Mouse (Mus musculus): ENCODE data around the gene 4931428F04Rik. TPM values are rescaled to one million over a fixed set of nuclear protein-coding genes. Genes with fewer than 3 reads are reported as not detected.
"Not testable (repeated sequence)": the region's sequence is repeated elsewhere in the genome, so short reads cannot be mapped to it uniquely, and the experiment has no call there.

The 4931428F04Rik gene
- total RNA-seq, 4 experiments from 2014 or later: 1.1 to 1.6 (median 1.5) TPM

DNA sequence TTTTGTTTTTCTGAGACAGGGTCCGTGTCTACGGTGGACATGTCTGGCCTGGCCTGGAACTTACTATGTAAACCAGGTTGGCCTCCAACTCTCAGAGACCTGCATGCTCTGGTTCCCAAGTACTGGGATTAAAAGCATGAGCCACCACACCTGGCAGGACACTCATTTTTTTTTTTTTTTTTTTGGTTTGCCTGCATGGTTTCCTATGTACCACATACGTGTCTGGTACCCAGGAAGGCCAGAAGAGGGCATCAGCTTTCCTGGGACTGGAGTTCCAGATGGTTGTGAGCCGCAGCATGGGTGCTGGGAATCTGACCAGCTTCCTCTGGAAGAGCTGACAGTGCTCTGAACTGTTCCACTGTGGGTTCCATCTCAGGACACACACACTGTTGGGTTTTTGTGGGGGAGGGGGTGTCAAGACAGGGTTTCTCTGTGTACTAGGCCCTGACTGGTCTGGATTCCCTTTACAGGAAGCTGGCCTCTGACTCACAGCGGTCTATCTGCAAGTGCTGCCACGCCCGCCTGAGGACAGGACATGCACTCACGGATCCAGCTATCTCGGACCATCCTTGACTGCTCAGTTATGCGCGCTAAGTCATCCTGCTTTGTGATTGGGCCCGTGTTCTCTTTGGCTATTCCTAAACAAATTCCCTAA is 28.2 kb downstream of the 4931428F04Rik start:
- DNase-seq (ENCODE audit: low spot score): no peak

DNA sequence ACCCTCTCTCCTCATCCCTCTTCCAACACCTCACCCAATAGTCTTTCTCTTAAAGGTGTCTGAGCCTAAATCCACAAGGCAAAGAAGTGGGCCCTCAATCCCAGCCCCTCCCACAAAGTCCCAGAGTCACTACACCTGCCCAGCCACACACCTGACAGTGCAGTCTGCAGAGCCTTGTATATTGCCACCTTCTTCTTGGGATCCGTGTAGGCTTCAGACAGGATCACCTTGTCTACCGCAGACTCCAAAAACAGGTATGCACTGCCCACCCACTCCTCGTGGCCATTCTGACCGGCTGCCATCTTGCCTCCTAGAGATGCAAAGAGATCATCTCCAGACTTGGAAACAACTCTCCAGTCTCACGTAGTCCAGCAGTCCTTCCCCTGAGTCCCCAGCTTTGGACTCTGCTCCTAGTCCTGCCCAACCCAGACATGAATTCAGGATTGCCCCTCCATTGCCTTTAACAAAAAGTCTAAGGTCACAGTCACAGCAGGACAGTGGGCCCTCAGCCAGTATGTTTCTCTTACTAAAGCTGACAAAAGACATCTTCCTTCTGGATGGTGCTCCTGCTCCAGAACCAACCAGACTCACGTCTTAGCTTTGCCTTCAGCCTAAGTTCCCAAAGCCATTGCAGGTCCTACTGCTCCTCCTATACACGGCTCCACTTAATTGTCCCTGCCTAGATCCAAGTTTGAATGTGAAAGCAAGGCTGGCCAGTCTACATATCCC is 29.1 kb downstream of the 4931428F04Rik start:
- no peak for DNase-seq (ENCODE audit: low spot score)

DNA sequence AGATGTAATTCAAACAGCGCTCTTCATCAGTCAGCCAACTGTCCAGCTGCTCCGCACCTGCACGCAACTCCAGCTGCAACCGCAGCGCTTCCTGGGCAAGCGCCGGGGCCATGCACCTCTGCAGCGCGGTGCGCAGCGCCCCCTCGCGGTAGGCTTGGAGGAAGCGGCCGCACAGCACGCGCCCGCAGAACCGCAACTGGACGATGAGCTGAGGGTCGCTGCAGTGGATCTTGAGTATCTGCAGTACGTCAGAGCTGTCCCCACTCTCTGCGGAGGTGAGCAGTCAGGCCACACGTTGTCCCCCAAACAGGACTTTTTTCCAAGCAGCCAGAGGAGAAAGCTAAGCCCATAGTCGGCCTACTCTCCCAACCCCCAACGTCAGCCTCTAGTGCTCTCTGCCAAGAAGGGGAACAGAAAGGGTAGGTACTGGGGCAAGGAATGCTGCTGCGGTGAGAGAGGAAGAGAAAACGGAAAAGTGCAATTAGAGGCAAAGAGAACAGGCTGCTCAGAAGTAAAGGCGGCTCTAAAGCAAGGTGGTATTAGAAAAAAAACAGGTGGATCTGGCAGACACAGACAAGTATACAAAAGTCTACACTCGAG is 29.8 kb downstream of the 4931428F04Rik start:
- DNase-seq (ENCODE audit: low spot score): no peak

DNA sequence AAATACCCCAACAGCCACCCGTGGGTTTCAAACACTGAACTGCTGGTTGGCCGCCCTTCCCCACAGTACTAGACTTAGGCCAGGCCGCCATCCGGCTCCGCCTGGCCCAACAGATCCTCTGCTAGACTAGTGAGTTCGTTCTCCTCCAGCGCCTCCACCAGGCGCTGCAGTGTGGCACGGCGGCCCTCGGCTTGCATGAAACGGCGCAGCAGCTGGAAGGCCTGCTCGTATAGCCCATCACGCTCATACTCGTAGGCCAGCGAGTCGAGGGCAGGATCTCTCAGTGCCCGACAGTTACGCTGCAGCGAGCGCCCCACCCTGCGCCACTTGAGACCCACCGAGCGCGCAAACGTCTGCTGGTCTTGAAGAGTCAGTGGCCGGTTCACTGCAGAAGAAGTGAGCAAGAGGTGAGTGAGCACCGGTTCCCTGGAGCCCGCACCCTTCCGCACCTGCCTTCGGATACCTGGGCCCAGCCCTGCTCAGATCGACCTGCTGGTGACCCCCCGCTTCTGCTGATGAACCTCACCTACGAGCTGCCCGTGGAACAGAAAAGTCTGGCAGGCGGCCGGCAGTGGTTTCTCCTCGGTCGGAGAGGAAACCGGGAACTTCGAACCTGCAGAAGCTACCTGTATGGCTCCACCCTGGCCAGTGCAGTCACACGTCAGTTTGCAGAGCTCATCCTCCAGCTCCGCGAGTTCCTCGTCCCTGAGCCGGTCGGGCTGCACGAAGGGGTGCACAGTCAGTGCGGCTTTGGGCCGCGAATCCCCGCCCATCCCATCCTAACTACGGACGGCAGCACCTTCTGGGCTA is 30.5 kb downstream of the 4931428F04Rik start:
- DNase-seq (ENCODE audit: low spot score): no peak

DNA sequence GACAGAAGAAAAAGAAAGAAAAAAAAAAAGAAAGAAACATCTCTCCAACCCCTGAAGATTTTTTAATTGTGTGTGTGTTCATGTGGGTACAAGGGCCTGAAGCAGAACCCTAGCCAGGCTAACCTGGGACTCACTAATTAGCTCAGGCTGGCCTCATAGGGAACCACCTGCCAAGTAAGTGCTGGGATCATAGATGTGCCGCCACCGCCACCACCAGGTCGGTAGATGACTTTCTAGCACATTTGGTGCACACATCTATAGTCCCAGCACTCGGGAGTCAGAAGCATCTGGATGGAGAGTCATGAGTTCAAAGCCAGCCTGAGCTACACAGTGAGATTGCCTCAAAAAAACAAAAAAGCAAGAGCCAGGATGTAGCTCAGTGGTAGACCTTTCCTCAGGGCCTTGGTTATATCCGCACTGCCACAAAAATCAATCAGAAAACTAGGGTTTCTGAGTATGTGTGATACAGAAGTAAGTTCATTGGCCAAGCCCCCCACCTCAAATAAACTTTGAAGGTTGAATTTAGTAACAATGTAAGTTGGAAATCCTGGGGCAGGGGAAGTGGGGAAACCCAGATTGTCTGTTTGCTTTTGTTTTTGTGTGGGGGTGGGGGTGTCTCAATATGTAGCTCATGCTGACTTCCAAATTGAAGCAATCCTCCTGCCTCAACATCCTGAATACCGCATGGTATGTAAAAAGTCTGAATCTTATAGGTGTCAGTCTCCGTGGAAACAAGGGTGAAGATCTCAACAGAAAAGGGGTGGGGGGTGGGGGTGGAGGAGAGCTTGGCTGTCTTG is 32.1 kb downstream of the 4931428F04Rik start:
- no peak for DNase-seq (ENCODE audit: low spot score)

DNA sequence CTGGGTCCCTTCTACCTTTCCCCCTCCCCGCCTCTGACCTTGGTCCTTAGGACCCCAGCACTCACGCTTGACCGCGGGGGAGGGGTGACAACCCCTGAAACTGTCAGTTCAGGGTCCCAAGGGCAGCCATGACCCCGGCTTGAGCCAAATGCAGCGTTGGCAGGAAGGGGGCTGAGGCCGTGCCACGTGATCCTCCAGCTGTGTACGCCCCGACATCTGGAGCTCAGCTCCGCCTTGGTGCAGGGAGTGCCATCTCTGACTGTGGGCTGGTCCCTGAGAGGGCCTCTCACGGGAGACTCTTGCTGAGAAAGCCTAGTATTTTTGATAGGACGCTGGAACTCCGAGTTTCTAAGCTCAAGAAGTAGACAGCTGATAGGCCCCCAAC is 34.7 kb downstream of the 4931428F04Rik start, which contains the start of gene B3gnt9:
Gene B3gnt9 (minus strand): TSS at position 188 of the 385 bp plus-strand sequence.
- DNase-seq (ENCODE audit: low spot score): peak; percentile 73

DNA sequence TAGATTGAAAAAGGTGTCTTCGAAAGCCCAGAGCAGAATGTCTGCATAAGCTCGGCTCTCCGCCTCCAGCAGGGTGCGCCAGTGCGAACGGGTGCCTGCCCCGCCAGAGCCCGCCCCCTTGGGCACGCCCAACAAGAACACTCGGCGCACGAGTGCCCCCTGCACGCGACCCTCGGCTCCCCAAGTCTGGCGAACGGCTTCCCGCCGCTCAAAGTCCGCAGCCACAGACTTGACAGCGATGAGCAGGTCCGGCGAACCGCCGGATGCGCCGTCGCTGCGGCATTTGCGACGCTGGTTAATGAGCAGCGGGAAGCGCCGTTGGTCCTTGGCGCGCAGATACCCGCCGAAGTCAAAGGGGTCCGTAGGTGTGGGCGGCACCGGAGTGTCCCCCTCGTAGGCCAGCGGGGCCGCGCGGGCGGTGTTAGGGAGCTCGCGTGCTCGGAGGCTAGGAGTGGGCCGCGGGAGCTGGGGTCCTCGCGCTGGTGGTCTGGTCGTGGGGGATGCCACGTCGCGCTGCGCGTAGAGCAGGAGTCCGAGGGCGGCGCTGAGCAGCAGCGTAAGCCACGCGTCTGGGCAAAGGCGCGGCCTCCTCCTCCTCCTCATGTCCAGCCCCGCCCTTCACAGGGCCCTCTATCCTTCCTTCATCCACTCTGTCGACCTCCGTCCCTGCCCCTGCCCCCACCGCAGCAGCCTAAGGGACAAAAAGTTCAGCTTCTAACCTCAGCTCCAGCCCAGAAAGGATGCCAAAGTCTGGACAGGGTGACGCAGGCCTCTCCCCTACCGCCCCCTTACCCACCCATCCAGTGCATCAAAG is 35.3 kb downstream of the 4931428F04Rik start:
- peak; percentile 85 for DNase-seq (ENCODE audit: low spot score)

DNA sequence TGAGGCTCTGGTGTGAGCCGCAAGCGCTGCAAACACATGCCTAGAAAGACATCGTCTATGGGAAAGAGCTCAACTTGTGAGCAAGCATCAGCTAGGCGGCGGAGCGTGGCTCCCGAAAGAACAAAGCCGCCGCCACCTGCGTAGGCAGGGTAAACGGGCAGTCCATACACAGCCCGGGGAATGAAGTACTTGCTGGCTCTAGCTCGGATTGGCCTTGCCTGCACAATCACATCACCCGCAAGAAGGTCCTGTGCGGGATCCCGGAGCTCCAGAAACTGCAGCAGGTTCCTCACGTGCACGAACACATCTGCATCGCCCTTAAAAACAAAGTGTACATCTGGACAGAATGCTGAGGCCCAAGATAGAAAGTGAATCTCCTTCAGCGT is 35.9 kb downstream of the 4931428F04Rik start:
- DNase-seq (ENCODE audit: low spot score): no peak

DNA sequence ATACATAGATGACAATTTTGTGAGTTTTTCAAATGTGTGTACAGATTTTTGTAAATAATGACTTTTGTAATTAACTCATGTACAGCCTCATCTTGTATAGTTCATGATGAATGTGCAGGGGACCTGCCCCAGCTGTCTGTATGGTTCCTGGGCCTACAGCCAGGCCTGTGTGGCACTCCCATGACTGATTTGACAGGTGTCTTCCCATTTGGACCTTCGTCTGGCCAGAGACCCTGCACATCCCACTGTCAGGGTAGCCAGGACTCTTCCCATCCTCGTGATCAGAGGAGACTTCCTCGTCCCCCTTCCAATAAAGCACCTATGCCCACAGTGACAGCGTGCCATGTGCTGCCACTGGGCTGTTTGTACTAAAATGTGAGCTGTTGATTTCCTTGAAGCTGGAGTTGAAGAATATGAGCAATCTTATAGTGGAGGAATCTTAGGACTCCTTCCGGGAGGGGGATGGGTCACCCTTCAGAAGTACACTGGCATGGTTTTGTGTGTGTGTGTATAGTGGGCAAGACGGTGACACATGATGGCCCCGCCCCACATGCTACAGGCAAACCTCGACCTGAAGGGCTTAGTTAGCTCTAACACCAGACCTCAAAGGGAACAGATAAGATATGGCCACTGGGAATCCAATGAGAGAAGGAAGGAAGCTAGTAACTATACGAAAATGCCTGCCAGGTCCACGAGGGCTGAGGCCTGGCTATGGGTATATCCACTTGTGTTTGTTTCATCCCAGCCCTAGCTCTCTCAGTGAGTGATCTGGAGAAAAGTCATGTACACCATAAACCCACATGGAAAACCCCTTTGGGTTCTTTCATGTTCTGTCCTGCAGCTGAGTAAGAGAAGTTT is 36.8 kb downstream of the 4931428F04Rik start:
- DNase-seq (ENCODE audit: low spot score): no peak

DNA sequence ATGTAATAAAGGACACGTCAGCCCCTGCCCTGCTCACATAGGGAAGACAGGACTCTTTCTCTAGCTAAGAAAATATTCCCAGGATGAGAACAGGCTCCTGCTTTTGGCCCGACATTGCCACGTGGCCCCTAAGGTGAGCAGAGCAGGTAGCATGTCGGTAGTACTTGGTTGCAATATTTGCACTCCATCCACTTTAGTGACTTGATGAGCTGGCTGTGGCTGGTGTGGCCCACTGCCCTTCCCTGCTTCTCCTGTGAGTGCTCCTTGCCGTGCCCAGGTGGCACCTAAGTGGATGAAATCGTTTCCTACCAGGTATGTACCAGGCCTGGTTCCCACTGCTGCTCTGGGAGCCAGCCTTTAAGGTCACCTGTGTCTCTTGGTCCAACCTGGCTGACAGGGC is 37.7 kb downstream of the 4931428F04Rik start:
- DNase-seq (ENCODE audit: low spot score): no peak

DNA sequence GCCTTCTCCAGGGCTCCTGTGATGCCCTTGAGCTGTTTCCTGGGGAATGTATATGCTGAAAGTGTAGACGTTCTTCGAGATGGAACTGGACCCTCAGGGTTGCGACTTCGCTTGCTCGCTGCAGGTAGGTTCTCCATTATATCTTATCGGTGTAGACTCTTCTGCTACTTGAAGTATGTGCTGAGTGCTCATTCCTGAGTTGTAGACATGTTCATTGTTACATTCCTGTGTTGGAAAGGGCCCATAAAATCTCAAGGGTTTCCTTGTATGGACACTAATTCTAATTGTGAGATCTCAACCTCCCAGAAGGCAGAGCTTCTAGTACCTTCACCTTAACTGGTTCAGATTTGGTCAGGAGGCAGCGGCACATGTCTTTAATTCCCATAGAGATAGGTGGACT is 48.6 kb downstream of the 4931428F04Rik start:
- no peak for DNase-seq (ENCODE audit: low spot score)

DNA sequence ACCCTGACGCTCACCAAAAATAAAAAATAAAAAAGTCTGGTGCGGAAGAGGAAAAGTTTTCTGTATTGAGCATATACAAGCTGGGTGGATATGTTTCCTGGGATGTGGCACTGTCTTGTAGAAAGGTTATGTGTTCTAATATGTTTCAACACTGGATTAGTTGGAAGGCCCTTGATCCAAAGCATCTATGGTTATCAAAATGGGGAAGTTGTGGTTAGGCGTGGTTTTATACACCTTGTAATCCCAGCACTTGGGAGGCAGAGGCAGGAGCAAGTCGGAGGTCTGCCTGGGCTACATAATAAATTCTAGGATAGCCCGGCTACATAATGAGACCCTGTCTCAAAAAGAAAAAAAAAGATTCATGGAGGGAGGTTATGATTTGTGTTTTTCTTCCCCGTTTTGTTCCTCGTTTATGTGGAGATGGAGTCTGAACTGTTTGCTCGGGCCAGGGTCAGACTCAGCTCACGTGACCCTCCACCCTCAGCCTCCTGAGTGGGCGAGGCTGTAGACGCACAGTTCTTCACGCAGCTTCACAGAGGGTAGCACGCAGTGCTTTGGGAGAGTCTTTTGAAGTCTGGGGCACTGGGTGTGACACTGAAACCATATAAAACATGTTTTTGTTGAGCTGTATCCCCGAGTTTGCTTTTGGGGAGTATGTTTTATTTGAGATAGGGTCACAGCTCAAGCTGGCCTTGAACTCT is 52.1 kb downstream of the 4931428F04Rik start:
- no peak for DNase-seq (ENCODE audit: low spot score)

DNA sequence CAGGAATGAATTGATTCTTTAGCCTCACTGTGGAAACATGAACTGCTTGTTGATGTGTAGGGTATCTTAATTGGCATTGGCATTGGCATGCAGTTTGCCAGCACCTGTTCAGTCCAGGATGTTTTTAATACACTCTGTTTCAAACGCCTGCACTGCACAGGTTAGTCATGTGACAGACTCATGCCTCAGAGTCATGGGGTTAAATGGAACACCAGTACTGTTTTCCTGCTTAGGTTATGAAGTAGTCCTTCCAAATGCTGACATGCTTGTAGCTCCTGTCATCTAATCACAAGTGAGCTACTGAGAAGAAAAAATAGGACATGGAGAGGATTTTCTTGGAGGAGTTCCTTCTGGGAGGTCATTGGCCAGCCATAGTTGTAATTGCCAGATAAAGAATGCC is 54.5 kb downstream of the 4931428F04Rik start:
- DNase-seq (ENCODE audit: low spot score): no peak

DNA sequence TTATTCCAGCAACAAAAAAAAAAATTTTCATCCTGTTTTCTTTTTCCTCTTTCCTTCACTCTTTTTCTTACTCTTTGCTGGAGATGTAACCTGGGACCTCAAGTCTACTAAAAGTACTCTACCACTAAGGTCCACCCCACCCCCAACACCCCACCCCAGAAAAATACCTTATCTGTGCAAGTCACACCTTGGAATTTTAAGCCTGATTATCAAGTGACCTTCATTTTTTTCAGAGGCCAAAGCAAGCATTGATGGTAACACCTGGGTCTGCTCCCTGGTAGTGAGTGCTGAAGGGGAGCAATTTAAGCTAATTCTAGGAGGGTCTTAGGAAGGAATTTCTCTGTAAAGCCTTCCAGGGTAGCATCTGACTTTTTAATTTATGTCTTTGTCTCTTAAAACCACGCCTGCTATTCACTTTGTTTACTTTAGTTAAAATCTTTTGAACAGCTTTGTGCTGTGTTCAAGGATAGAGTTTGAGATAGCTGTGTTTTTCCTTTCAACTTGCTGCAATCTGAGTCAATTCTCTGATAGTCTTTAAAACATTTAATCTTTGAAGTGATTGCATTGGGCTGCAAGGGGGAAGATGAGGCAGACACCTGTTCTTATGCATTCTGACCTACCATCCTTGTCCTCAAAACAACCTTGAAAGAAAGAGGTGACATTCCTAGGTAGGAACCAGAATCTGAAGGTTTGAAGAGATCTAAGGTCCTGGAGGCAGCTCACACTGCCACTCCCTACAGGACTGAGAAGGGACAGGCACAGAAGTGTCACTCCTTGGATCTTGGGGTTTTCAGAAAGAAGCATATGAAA is 56.3 kb downstream of the 4931428F04Rik start:
- DNase-seq (ENCODE audit: low spot score): no peak

DNA sequence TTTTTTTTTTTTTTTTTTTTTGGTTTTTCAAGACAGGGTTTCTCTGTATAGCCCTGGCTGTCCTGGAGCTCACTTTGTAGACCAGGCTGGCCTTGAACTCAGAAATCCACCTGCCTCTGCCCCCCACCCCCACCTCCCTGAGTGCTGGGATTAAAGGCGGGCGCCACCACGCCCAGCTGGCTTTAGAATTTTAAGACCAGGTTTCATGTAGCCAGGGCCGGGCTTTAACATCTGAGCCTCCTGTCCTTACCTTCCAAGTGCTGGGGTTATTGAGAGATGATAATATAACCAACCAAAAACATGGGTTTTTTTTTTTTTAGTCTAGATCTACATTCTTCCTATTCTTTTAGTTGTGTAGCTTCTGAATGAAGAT is 57.4 kb downstream of the 4931428F04Rik start:
- DNase-seq (ENCODE audit: low spot score): not testable (repeated sequence)

DNA sequence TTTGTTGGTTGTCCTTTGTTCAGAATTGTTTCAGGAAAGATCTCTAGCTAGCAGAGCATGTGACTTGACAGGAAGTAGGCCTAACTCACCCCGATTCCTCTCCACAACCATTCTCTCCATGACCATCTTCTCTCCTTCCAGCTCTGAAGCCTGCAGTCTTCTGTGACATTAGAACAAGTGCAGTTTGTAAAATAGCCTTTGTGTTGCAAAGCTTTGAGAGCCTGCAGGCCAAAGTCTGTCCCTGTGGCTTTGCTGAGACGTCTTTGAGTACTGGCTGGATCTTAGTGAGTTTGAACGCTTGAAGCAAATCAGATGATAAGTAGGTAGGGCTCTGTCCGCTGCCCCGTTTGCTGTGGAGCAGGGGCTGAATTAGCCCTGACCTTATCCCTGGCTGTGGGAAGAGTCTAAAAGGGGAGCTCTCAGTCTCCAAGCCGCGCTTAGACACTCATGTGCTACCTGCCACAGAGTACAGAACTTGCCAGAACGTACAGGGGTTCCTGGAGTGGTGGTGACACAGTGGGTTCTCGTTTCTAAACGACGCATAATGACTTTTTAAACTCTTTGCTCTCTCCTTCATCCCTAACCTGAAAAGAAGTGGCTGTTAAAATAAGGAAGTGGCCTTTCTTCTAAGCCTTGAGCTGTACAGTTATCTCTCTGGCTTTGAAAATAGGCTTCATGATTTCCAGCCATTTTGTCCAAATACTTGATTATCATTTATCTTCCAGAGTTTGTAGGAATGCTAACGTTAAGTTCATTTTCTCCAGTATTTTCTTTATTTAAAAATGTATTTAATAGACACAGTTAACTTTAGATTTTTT is 58.0 kb downstream of the 4931428F04Rik start:
- no peak for DNase-seq (ENCODE audit: low spot score)

All from heart, adult 8-10 months (tissue).